Mouse (Mus musculus) intestine, postnatal 0 days (tissue): ENCODE measurements around the gene Adamts14. TPM values are rescaled to one million over a fixed set of nuclear protein-coding genes. Genes with fewer than 3 reads are reported as not detected.

ENCODE experiments used
- ATAC-seq: fragments of 200-750 bp; cut with Nextera tagmentation; 2 replicates; pipeline ENCODE4 v1.8.0; 2017; ENCODE audit warnings: mild to moderate bottlenecking, moderate TSS enrichment, moderate library complexity
- H3K27ac ChIP-seq: fragments of 300-500 bp; sonication (generic); 2 replicates; pipeline ENCODE4 v1.5.1; 2014; ENCODE audit warnings: mild to moderate bottlenecking, low read depth, low read length, moderate library complexity
- H3K27me3 ChIP-seq: fragments of 300-500 bp; sonication (generic); replicated peaks from 2 replicates; pipeline ENCODE4 v1.6.1; 2014; ENCODE audit warnings: low read length, mixed read lengths; ENCODE audit not compliant: control insufficient read depth, insufficient read depth
- H3K36me3 ChIP-seq: fragments of 300-500 bp; sonication (generic); 2 replicates; pipeline ENCODE4 v1.6.1; 2014; ENCODE audit warnings: mild to moderate bottlenecking, moderate library complexity; ENCODE audit not compliant: control insufficient read depth, insufficient read depth
- H3K4me1 ChIP-seq: fragments of 300-500 bp; sonication (generic); replicated peaks from 2 replicates; pipeline ENCODE4 v1.6.1; 2014; ENCODE audit warnings: antibody characterized with exemption, low read length, mixed read lengths; ENCODE audit not compliant: control insufficient read depth, insufficient read depth
- H3K4me2 ChIP-seq: fragments of 300-500 bp; sonication (generic); replicated peaks from 2 replicates; pipeline ENCODE4 v1.6.1; 2014; ENCODE audit warnings: low read depth, mild to moderate bottlenecking, moderate library complexity
- H3K4me3 ChIP-seq: fragments of 300-500 bp; sonication (generic); 2 replicates; pipeline ENCODE4 v1.5.1; 2014; ENCODE audit warnings: low read depth, low read length
- H3K9ac ChIP-seq: fragments of 300-500 bp; sonication (generic); 2 replicates; pipeline ENCODE4 v1.6.1; 2014; ENCODE audit warnings: mild to moderate bottlenecking, low read depth, low read length
- H3K9me3 ChIP-seq: fragments of 300-500 bp; sonication (generic); 2 replicates; pipeline ENCODE4 v1.6.1; 2016; ENCODE audit warnings: mixed run types; ENCODE audit not compliant: control insufficient read depth
- CTCF ChIP-seq: sonication (generic); IDR thresholded peaks from 2 replicates; pipeline ENCODE4 v1.5.1; 2016; ENCODE audit warnings: low read depth, mild to moderate bottlenecking, control low read depth, antibody characterized with exemption, moderate library complexity
- WGBS: fragments of 180-500 bp; shearing (Covaris S2); extraction: QIAGEN DNeasy Blood & Tissue Kit; methylation state at CpG from one replicate; pipeline ENCODE4 v1.1.7; 2014; 5-methylcytosine and 5-hydroxymethylcytosine counted together
- polyA plus RNA-seq: library from polyadenylated mRNA; unstranded; fragments of >200 nt; fragmentation: Nextera tagmentation; extraction: Ambion mirVana; gene quantifications from 2 replicates; pipeline ENCODE4 v1.2.1, GENCODE M21; 2015

Adamts14 gene
- polyA plus RNA-seq, 1 experiment from 2014 or later: 0.73 TPM

DNA sequence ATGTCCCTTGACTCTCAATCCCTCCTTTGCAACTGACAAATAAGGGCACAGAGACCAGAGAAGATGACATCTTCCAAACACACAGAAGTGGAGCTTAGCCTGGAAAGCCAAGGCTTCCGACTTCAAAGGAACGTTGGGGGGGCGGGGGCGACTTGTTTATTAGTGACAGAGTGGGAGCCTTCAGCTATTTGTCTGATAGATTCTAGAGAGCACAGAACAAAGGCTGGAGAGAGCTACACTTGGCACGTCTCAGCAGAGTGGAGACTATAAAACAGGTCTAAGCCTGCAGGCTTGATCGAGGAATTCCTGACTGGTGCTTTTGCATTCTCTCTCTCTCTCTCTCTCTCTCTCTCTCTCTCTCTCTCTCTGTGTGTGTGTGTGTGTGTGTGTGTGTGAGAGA is 122.6 kb downstream of the Adamts14 start:
- no peak overlapping the region for H3K4me2 ChIP-seq
- no peaks in the 10 kb centered on the region for H3K27me3 ChIP-seq
- H3K9ac ChIP-seq: no peak overlapping the region
- H3K36me3 ChIP-seq: no peaks in the 10 kb centered on the region
- no peak for ATAC-seq
- no peak overlapping the region for H3K27ac ChIP-seq
- H3K4me3 ChIP-seq: no peak overlapping the region
- no peaks in the 10 kb centered on the region for H3K9me3 ChIP-seq
- no peaks in the 10 kb centered on the region for H3K4me1 ChIP-seq
- no peak for TF ChIP-seq CTCF
- 29% methylated on average over 6 of the region's 6 CpGs for WGBS

DNA sequence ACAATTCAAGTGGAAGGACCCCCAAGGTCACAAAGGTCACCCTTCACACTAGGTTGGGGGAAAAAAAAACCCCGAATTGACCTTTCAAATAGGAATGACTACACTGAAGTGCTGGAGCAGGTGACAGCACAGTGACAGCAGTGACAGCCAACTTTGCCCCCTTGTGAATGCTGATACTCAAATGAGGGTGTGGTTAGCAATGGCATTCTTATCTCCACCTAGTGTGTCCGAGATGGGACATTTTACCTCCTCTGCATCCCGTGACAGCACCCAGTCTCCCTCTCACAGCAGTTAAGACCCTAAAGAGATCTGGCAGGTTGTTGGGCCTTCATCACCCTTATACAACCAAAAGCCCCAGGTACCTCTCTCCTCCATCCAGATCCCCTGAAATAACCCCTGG is 123.8 kb downstream of the Adamts14 start:
- 44% methylated on average over 3 of the region's 3 CpGs for WGBS
- Histone ChIP-seq H3K4me3 (no peak overlapping the region), H3K4me1 (no peaks in the 10 kb centered on the region), H3K27ac (no peak overlapping the region), H3K9me3 (no peaks in the 10 kb centered on the region), H3K9ac (no peak overlapping the region), H3K27me3 (no peaks in the 10 kb centered on the region), H3K4me2 (no peak overlapping the region), H3K36me3 (no peaks in the 10 kb centered on the region)
- no peak for ATAC-seq
- TF ChIP-seq CTCF: no peak

DNA sequence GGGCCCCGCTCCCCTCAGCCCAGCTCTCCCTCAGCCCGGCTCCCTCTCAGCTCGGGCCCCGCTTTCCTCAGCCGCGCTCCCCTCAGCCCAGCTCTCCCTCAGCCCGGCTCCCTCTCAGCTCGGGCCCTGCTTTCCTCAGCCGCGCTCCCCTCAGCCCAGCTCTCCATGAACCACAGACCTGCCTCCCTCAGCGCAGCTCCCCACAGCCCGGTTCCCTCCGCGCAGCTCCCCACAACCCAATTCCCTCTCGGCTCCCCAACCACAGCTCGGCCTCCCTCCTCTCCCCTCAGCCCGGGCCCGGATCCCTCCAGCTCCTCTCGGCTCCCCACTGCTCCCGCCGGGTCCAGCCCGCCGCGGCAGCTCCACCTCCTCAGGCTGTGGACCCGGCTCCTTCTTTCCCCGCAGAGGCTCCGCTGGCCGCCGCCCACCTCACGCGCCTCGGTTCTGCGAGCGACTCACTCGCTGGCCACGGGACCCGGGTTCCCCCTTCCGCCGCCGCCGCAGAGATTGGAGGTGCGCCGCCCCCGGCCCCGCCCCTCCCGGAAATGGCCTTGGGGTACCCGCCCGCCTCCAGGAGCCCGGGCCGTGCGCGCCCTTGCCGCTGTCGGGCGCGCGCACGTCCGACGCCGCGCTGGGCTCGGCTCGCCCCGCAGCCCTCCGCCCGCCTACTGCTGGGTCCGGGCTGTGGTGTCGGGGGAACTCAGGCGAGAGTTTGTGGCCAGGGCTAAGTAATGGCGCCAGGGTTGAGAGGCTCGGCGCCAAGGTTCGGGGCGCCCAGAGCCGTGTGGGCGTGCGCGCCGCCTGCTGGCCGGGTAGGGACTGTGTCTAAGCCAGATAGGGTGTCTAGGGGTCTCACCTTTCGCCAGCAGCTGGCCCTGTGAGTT is 125.8 kb downstream of the Adamts14 start, which contains the start of gene Sgpl1:
Gene Sgpl1 (minus strand): TSS at position 547 of the 884 bp plus-strand sequence.
- Histone ChIP-seq H3K27ac (peak within 1 kb of the TSS; percentile 95), H3K9me3 (no peaks in the 10 kb centered on the region), H3K4me3 (peak within 1 kb of the TSS; percentile 86)

More for the DNA sequence above, 125.8 kb downstream of the Adamts14 start, which contains the start of gene Sgpl1:
- Histone ChIP-seq H3K4me1 (no peaks in the 10 kb centered on the region), H3K36me3 (no peaks in the 10 kb centered on the region), H3K4me2 (peak within 1 kb of the TSS; percentile 94), H3K9ac (peak within 1 kb of the TSS; percentile 95), H3K27me3 (no peaks in the 10 kb centered on the region)
- WGBS: under 1% methylated on average over 81 of the region's 82 CpGs
- TF ChIP-seq CTCF: peak; percentile 88
- ATAC-seq: peak; percentile 91

Other genes with a start within 250 kb of the Adamts14 start
- gene Pcbd1, start 184.1 kb downstream of the Adamts14 start, polyA plus RNA-seq: 116 and 122 TPM in 2 replicates
- 119 and 135 TPM in 2 replicates for gene Sgpl1, start 125.7 kb downstream of the Adamts14 start, polyA plus RNA-seq
- gene Tbata, start 101.5 kb downstream of the Adamts14 start, polyA plus RNA-seq: not detected in 2 replicates
- gene Prf1, start 24.4 kb upstream of the Adamts14 start, polyA plus RNA-seq: not detected in 2 replicates
- 4.1 and 4.4 TPM in 2 replicates for gene Pald1, start 110.1 kb upstream of the Adamts14 start, polyA plus RNA-seq
- gene Nodal, start 144.5 kb upstream of the Adamts14 start, polyA plus RNA-seq: 0.10 TPM in 1 of 2 replicates, not detected in the other
- gene Eif4ebp2, start 179.2 kb upstream of the Adamts14 start, polyA plus RNA-seq: 53.1 and 55.0 TPM in 2 replicates
- 3.3 and 3.5 TPM in 2 replicates for gene Lrrc20, start 202.4 kb upstream of the Adamts14 start, polyA plus RNA-seq